Mouse (Mus musculus) CH12.LX (cell line): Measurements from ENCODE around the gene Ufd1.

ENCODE experiments used
- BHLHE40 ChIP-seq: IDR thresholded peaks from 2 replicates; pipeline ENCODE4 v1.6.1; 2011; ENCODE audit warnings: mild to moderate bottlenecking, low read depth, low read length, improper control_type of control experiment
- CTCF ChIP-seq, 2 experiments: IDR thresholded peaks in 1 of 2; conservative IDR thresholded peaks in 1 of 2; 2 replicates each; pipeline ENCODE4 v1.5.1; 2011 to 2012; ENCODE audit warnings: low read depth in 2 of 2, low read length in 2 of 2, improper control_type of control experiment in 1 of 2, inconsistent platforms in 1 of 2, mild to moderate bottlenecking in 1 of 2, moderate library complexity in 1 of 2
- EP300 ChIP-seq: IDR thresholded peaks from 2 replicates; pipeline ENCODE4 v1.6.1; 2011; ENCODE audit warnings: low read length, improper control_type of control experiment
- GABPA ChIP-seq: IDR thresholded peaks from 2 replicates; pipeline ENCODE4 v1.6.1; 2012; ENCODE audit warnings: low read depth, low read length, improper control_type of control experiment, inconsistent platforms; ENCODE audit not compliant: insufficient replicate concordance
- KAT2A ChIP-seq: IDR thresholded peaks from 2 replicates; pipeline ENCODE4 v1.6.1; 2012; ENCODE audit warnings: low read length, improper control_type of control experiment, inconsistent platforms; ENCODE audit not compliant: insufficient replicate concordance
- MYC ChIP-seq: IDR thresholded peaks from 2 replicates; pipeline ENCODE4 v1.6.1; 2011; ENCODE audit warnings: low read depth, mild to moderate bottlenecking, improper control_type of control experiment, low read length
- POLR2A ChIP-seq: IDR thresholded peaks from 2 replicates; pipeline ENCODE4 v1.6.1; 2011; ENCODE audit warnings: low read depth, mild to moderate bottlenecking, improper control_type of control experiment, low read length
- POLR2AphosphoS2 ChIP-seq: IDR thresholded peaks from 2 replicates; pipeline ENCODE4 v1.6.1; 2011; ENCODE audit warnings: low read depth, low read length, improper control_type of control experiment
- RCOR1 ChIP-seq: conservative IDR thresholded peaks from 2 replicates; pipeline ENCODE4 v1.6.1; 2012; ENCODE audit warnings: low read depth, mild to moderate bottlenecking, inconsistent platforms, low read length, improper control_type of control experiment
- SIN3A ChIP-seq: IDR thresholded peaks from 2 replicates; pipeline ENCODE4 v1.6.1; 2012; ENCODE audit warnings: low read length, improper control_type of control experiment, inconsistent platforms
- SMC3 ChIP-seq: IDR thresholded peaks from 2 replicates; pipeline ENCODE4 v1.6.1; 2011; ENCODE audit warnings: low read depth, low read length, improper control_type of control experiment
- TCF12 ChIP-seq: IDR thresholded peaks from 2 replicates; pipeline ENCODE4 v1.6.1; 2014; ENCODE audit warnings: low read depth, mild to moderate bottlenecking, inconsistent platforms, low read length, improper control_type of control experiment
- ZNF384 ChIP-seq: IDR thresholded peaks from 2 replicates; pipeline ENCODE4 v1.6.1; 2012; ENCODE audit warnings: low read depth, low read length, improper control_type of control experiment, inconsistent platforms

DNA sequence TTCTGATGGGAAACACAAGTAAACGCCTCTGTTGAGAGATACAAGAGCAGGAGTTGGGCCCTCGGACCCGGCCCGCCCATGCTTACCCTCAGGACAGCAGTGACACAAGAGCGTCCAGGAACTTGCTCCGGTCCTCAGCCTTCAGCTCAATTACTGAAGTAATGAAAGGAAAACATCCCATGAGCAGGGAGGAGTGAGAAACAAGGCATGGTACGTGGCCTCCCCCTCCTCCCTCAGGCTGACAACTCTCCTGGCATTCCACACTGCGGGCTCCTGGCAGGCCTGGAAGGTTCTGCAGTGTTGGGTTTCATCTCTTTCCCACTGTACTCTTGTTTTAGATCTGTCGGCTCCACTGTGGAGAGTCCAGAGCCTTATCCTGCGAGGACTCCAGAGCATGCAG is 29.8 kb upstream of the Ufd1 start:
- TF ChIP-seq ZNF384: no peak
- no peak for TF ChIP-seq POLR2A
- no peak for TF ChIP-seq GABPA
- TF ChIP-seq CTCF (conservative IDR thresholded peaks at IDR 0.05 in 1 of 2, IDR thresholded peaks at IDR 0.05 in 1 of 2; ENCODE audit: low read depth in 2 of 2, low read length in 2 of 2): no peak
- no peak for TF ChIP-seq SIN3A
- TF ChIP-seq POLR2AphosphoS2: no peak
- no peak for TF ChIP-seq EP300
- no peak for TF ChIP-seq KAT2A
- no peak for TF ChIP-seq RCOR1
- no peak for TF ChIP-seq BHLHE40
- no peak for TF ChIP-seq TCF12
- no peak for TF ChIP-seq MYC
- TF ChIP-seq SMC3: no peak
